Mouse (Mus musculus) liver, embryonic 14.5 days (tissue): Measurements from ENCODE around the gene Ppil6.

Source experiments
- CTCF ChIP-seq: IDR thresholded peaks from 2 replicates; pipeline ENCODE4 v1.5.1; 2016; ENCODE audit warnings: antibody characterized with exemption, low read depth, control low read depth
- EP300 ChIP-seq: IDR thresholded peaks from 2 replicates; pipeline ENCODE4 v1.6.1; 2016; ENCODE audit warnings: antibody characterized with exemption, low read depth

- TF ChIP-seq CTCF = no peak
- no peak for TF ChIP-seq EP300
Observed at GRCm38 (mm10) chr10:41474981-41475391, 15.3 kb upstream of the Ppil6 start.
